Mouse (Mus musculus) myocyte (in vitro differentiated cells): ENCODE data around the gene Plxdc1. TPM values are rescaled to one million over a fixed set of nuclear protein-coding genes. Genes with fewer than 3 reads are reported as not detected.

Source experiments
- H3K27me3 ChIP-seq: one replicate; pipeline ENCODE4 v1.6.1; 2011; ENCODE audit not compliant: control insufficient read depth, insufficient read depth, insufficient read length
- H3K36me3 ChIP-seq: one replicate; pipeline ENCODE4 v1.6.1; 2011; ENCODE audit not compliant: control insufficient read depth, insufficient read depth
- H3K4me2 ChIP-seq: one replicate; pipeline ENCODE4 v1.6.1; 2011; ENCODE audit warnings: low read depth, control low read depth
- H3K4me3 ChIP-seq: one replicate; pipeline ENCODE4 v1.5.1; 2011; ENCODE audit warnings: mild to moderate bottlenecking, control low read depth, moderate library complexity
- H3K79me2 ChIP-seq: one replicate; pipeline ENCODE4 v1.6.1; 2011; ENCODE audit not compliant: control insufficient read depth, insufficient read depth
- H3ac ChIP-seq: one replicate; pipeline ENCODE4 v1.6.1; 2011; ENCODE audit not compliant: control insufficient read depth, insufficient read length
- CEBPB ChIP-seq: IDR thresholded peaks from 2 replicates; pipeline ENCODE4 v1.6.1; 2011; ENCODE audit warnings: mild to moderate bottlenecking, moderate library complexity; ENCODE audit not compliant: poor library complexity, insufficient read depth, severe bottlenecking
- E2F4 ChIP-seq: IDR thresholded peaks from one replicate; pipeline ENCODE4 v1.6.1; 2011; ENCODE audit warnings: mild to moderate bottlenecking, control low read depth, moderate library complexity; ENCODE audit not compliant: insufficient read depth
- MAX ChIP-seq: IDR thresholded peaks from one replicate; pipeline ENCODE4 v1.6.1; 2011; ENCODE audit warnings: low read depth, mild to moderate bottlenecking, control low read depth
- MYOD1 ChIP-seq, 3 experiments: IDR thresholded peaks; one replicate each; pipeline ENCODE4 v1.6.1; 2011; ENCODE audit warnings: control low read depth in 2 of 3, low read depth in 2 of 3, mild to moderate bottlenecking in 2 of 3, moderate library complexity in 1 of 3; ENCODE audit not compliant: insufficient read length in 2 of 3, control insufficient read depth in 1 of 3
- MYOG ChIP-seq, 3 experiments: IDR thresholded peaks; one replicate each; pipeline ENCODE4 v1.6.1; 2011; ENCODE audit warnings: control low read depth in 2 of 3, low read depth in 2 of 3, mild to moderate bottlenecking in 2 of 3; ENCODE audit not compliant: insufficient read length in 2 of 3, control insufficient read depth in 1 of 3, insufficient read depth in 1 of 3
- POLR2A ChIP-seq: IDR thresholded peaks from one replicate; pipeline ENCODE4 v1.6.1; 2011; ENCODE audit warnings: low read depth, mild to moderate bottlenecking, control low read depth, moderate library complexity; ENCODE audit not compliant: insufficient read length
- POLR2AphosphoS2 ChIP-seq: IDR thresholded peaks from one replicate; pipeline ENCODE4 v1.6.1; 2011; ENCODE audit warnings: low read depth, control low read depth; ENCODE audit not compliant: insufficient read length
- REST ChIP-seq: IDR thresholded peaks from one replicate; pipeline ENCODE4 v1.6.1; 2011; ENCODE audit warnings: mild to moderate bottlenecking, control low read depth, moderate library complexity; ENCODE audit not compliant: insufficient read depth, insufficient read length
- SRF ChIP-seq: IDR thresholded peaks from one replicate; pipeline ENCODE4 v1.6.1; 2011; ENCODE audit warnings: low read depth; ENCODE audit not compliant: control insufficient read depth, insufficient read length
- TCF12 ChIP-seq: IDR thresholded peaks from one replicate; pipeline ENCODE4 v1.6.1; 2011; ENCODE audit warnings: mild to moderate bottlenecking, control low read depth; ENCODE audit not compliant: poor library complexity, insufficient read depth, severe bottlenecking
- TCF3 ChIP-seq: IDR thresholded peaks from one replicate; pipeline ENCODE4 v1.6.1; 2011; ENCODE audit warnings: low read depth, control low read depth; ENCODE audit not compliant: insufficient read length
- USF1 ChIP-seq: IDR thresholded peaks from one replicate; pipeline ENCODE4 v1.6.1; 2011; ENCODE audit warnings: low read depth, mild to moderate bottlenecking, control low read depth, moderate library complexity
- polyA plus RNA-seq: library from polyadenylated mRNA; unstranded; fragments of >200 nt; fragmentation: generic; extraction: Trizol; gene quantifications from one replicate; pipeline ENCODE4 v1.2.1, GENCODE M21; 2012; ENCODE audit warnings: missing spikeins

The Plxdc1 gene
- polyA plus RNA-seq, 1 experiment: 2.7 TPM

GRCm38 (mm10) chr11:98012831-98013230 lies 26.6 kb upstream of the Plxdc1 start:
- H3K36me3 ChIP-seq: peaks cover 27% of the 10 kb centered on the region
- TF ChIP-seq TCF12: no peak
- no peaks in the 10 kb centered on the region for H3K27me3 ChIP-seq
- no peak overlapping the region for H3K4me3 ChIP-seq
- no peak overlapping the region for H3K4me2 ChIP-seq
- no peak overlapping the region for H3ac ChIP-seq
- no peaks in the 10 kb centered on the region for H3K79me2 ChIP-seq

- no peaks in the 10 kb centered on the region for H3K27me3 ChIP-seq
- no peaks in the 10 kb centered on the region for H3K79me2 ChIP-seq
- TF ChIP-seq MYOG (IDR thresholded peaks at IDR 0.05; ENCODE audit: control insufficient read depth in 1 of 3, insufficient read depth in 1 of 3, insufficient read length in 2 of 3, low read depth in 2 of 3) (no peak), TCF12 (no peak), TCF3 (no peak), POLR2A (no peak), MAX (no peak), POLR2AphosphoS2 (no peak), CEBPB (no peak), MYOD1 (IDR thresholded peaks at IDR 0.05; ENCODE audit: control insufficient read depth in 1 of 3, insufficient read length in 2 of 3, low read depth in 2 of 3) (no peak), REST (no peak), SRF (no peak), E2F4 (no peak), USF1 (no peak)
- H3K36me3 ChIP-seq: peaks cover 19% of the 10 kb centered on the region
- H3ac ChIP-seq: no peak overlapping the region
- no peak overlapping the region for H3K4me2 ChIP-seq
- no peak overlapping the region for H3K4me3 ChIP-seq
These were observed 25.5 kb upstream of the Plxdc1 start for GRCm38 (mm10) chr11:98011716-98012115.

- H3K4me3 ChIP-seq: no peak overlapping the region
- H3K36me3 ChIP-seq: peaks cover 10% of the 10 kb centered on the region
- no peaks in the 10 kb centered on the region for H3K27me3 ChIP-seq
- TF ChIP-seq CEBPB: no peak
- TF ChIP-seq POLR2AphosphoS2: no peak
- TF ChIP-seq MYOD1 (IDR thresholded peaks at IDR 0.05; ENCODE audit: control insufficient read depth in 1 of 3, insufficient read length in 2 of 3, low read depth in 2 of 3): no peak
- no peak for TF ChIP-seq POLR2A
- no peak for TF ChIP-seq REST
- no peak for TF ChIP-seq TCF3
- no peak for TF ChIP-seq USF1
- TF ChIP-seq MAX: no peak
- no peak for TF ChIP-seq TCF12
- no peak for TF ChIP-seq E2F4
- TF ChIP-seq SRF: no peak
- TF ChIP-seq MYOG (IDR thresholded peaks at IDR 0.05; ENCODE audit: control insufficient read depth in 1 of 3, insufficient read depth in 1 of 3, insufficient read length in 2 of 3, low read depth in 2 of 3): no peak
- no peak overlapping the region for H3ac ChIP-seq
- no peaks in the 10 kb centered on the region for H3K79me2 ChIP-seq
- no peak overlapping the region for H3K4me2 ChIP-seq
These were observed 21.8 kb upstream of the Plxdc1 start for GRCm38 (mm10) chr11:98008087-98008486.

- H3K79me2 ChIP-seq: no peaks in the 10 kb centered on the region
- H3K4me2 ChIP-seq: no peak overlapping the region
- TF ChIP-seq REST (no peak), CEBPB (no peak), TCF12 (no peak), USF1 (no peak)
- no peaks in the 10 kb centered on the region for H3K27me3 ChIP-seq
- peaks cover 10% of the 10 kb centered on the region for H3K36me3 ChIP-seq
- H3ac ChIP-seq: no peak overlapping the region
- H3K4me3 ChIP-seq: no peak overlapping the region
These were observed 19.4 kb upstream of the Plxdc1 start for GRCm38 (mm10) chr11:98005686-98006085.

GRCm38 (mm10) chr11:98005076-98005475 lies 18.8 kb upstream of the Plxdc1 start:
- no peak overlapping the region for H3K4me2 ChIP-seq
- H3K36me3 ChIP-seq: peaks cover 10% of the 10 kb centered on the region
- peak in 1 of 3 experiments; percentile 7 for TF ChIP-seq MYOD1 (IDR thresholded peaks at IDR 0.05; ENCODE audit: control insufficient read depth in 1 of 3, insufficient read length in 2 of 3, low read depth in 2 of 3)
- TF ChIP-seq E2F4: no peak
- no peaks in the 10 kb centered on the region for H3K27me3 ChIP-seq
- no peak overlapping the region for H3K4me3 ChIP-seq
- H3ac ChIP-seq: no peak overlapping the region
- H3K79me2 ChIP-seq: no peaks in the 10 kb centered on the region
